Mouse (Mus musculus) forebrain, postnatal 0 days (tissue): ENCODE data around the gene Thsd4. TPM values are rescaled to one million over a fixed set of nuclear protein-coding genes. Genes with fewer than 3 reads are reported as not detected.

Source experiments
- ATAC-seq: fragments of 200-750 bp; cut with Nextera tagmentation; 2 replicates; pipeline ENCODE4 v1.8.0; 2017; ENCODE audit warnings: mild to moderate bottlenecking, moderate library complexity
- DNase-seq: peaks from one replicate; pipeline ENCODE4 v3.0.0-alpha.2; 2015
- H3K27ac ChIP-seq: fragments of 300-500 bp; sonication (generic); 2 replicates; pipeline ENCODE4 v1.5.1; 2014; ENCODE audit warnings: low read depth, mild to moderate bottlenecking, antibody characterized with exemption, low read length, moderate library complexity, mixed read lengths
- H3K27me3 ChIP-seq: fragments of 300-500 bp; sonication (generic); 2 replicates; pipeline ENCODE4 v1.6.1; 2014; ENCODE audit warnings: mild to moderate bottlenecking, low read length, mixed read lengths; ENCODE audit not compliant: insufficient read depth
- H3K36me3 ChIP-seq: fragments of 300-500 bp; sonication (generic); 2 replicates; pipeline ENCODE4 v1.6.1; 2014; ENCODE audit warnings: mild to moderate bottlenecking, moderate library complexity; ENCODE audit not compliant: insufficient read depth
- H3K4me1 ChIP-seq: fragments of 300-500 bp; sonication (generic); 2 replicates; pipeline ENCODE4 v1.6.1; 2014; ENCODE audit warnings: antibody characterized with exemption; ENCODE audit not compliant: insufficient read depth
- H3K4me2 ChIP-seq: fragments of 300-500 bp; sonication (generic); 2 replicates; pipeline ENCODE4 v1.6.1; 2014; ENCODE audit warnings: low read depth, mild to moderate bottlenecking, moderate library complexity
- H3K4me3 ChIP-seq: fragments of 300-500 bp; sonication (generic); 2 replicates; pipeline ENCODE4 v1.5.1; 2014; ENCODE audit warnings: low read depth, low read length, mixed read lengths
- H3K9ac ChIP-seq: fragments of 300-500 bp; sonication (generic); 2 replicates; pipeline ENCODE4 v1.6.1; 2014; ENCODE audit warnings: mild to moderate bottlenecking
- H3K9me3 ChIP-seq: fragments of 300-500 bp; sonication (generic); 2 replicates; pipeline ENCODE4 v1.6.1; 2016; ENCODE audit warnings: low read length
- CTCF ChIP-seq: sonication (generic); IDR thresholded peaks from 2 replicates; pipeline ENCODE4 v1.5.1; 2016; ENCODE audit warnings: antibody characterized with exemption, control low read depth, low read depth
- WGBS: fragments of 180-500 bp; shearing (Covaris S2); extraction: QIAGEN DNeasy Blood & Tissue Kit; methylation state at CpG from one replicate; pipeline ENCODE4 v1.1.7; 2014; 5-methylcytosine and 5-hydroxymethylcytosine counted together
- polyA plus RNA-seq: library from polyadenylated mRNA; unstranded; fragments of >200 nt; fragmentation: Nextera tagmentation; extraction: Ambion mirVana; gene quantifications from 2 replicates; pipeline ENCODE4 v1.2.1, GENCODE M21; 2015
- total RNA-seq: library from RNA; depleted of rRNA; stranded (reverse); fragments of >200 nt; gene quantifications from 2 replicates; pipeline ENCODE4 v1.2.3, GENCODE M21; 2014

The Thsd4 gene
- total and polyA plus RNA-seq, 2 experiments from 2014 or later, result 3.5 to 14.2 TPM

GRCm38 (mm10) chr9:60285047-60285462, 236.8 kb downstream of the Thsd4 start:
- peak; percentile 12; the same call in 1 of the 2 replicates for ATAC-seq
- H3K9ac ChIP-seq, result no peak overlapping the region
- H3K4me3 ChIP-seq, result no peak overlapping the region
- H3K36me3 ChIP-seq, result no peaks in the 10 kb centered on the region
- no peaks in the 10 kb centered on the region for H3K9me3 ChIP-seq
- H3K27me3 ChIP-seq, result no peaks in the 10 kb centered on the region
- no peak for TF ChIP-seq CTCF
- H3K4me2 ChIP-seq, result no peak overlapping the region
- no peak for DNase-seq
- H3K27ac ChIP-seq, result no peak overlapping the region
- no peaks in the 10 kb centered on the region for H3K4me1 ChIP-seq
- 7% methylated on average over 3 of the region's 3 CpGs for WGBS

DNA sequence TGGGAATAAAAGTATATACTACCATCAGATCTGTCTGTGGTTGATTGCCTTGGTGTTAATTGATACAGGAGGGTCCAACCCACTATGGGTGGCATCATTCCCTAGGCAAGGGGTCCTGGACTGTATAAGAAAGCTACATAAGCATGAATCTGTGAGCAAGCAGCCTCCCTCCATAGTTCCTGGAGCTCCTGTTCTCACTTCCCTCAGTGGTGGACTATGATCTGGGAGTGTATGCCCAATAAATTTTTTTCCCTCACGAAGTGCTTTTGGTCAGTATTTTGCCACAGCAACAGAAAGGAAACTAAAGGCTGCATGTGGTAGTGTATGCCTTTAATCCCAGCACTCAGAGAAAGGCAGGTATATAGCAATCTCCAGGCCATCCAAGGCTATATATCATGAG, 237.5 kb downstream of the Thsd4 start:
- Histone ChIP-seq H3K36me3 (no peaks in the 10 kb centered on the region), H3K4me1 (no peaks in the 10 kb centered on the region), H3K27ac (no peak overlapping the region), H3K4me3 (no peak overlapping the region), H3K27me3 (no peaks in the 10 kb centered on the region), H3K4me2 (no peak overlapping the region), H3K9me3 (no peaks in the 10 kb centered on the region), H3K9ac (no peak overlapping the region)
- ATAC-seq, result no peak
- WGBS, result 90% methylated on average over 1 of the region's 1 CpGs
- no peak for TF ChIP-seq CTCF
- no peak for DNase-seq

DNA sequence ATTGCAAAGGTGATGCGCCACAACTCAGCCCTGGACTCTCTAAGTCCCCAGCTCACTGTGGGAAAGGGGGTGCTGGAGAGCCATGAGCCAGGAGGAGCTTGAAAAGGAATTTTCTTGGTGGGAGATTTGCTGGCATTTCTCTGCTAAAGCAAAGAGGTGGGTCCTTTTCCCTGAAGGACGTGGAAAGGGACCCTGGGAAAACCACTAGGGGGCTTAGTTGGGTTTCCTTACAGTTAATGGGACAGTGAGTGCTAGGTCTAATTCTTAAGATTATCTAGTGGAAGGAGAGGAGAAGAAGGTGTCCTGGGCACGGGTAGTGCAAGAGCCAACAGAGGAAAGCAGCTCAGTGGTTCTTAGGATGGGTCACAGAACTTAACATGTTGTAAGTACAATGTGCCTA, 238.3 kb downstream of the Thsd4 start:
- ATAC-seq (no peak), DNase-seq (no peak)
- no peak overlapping the region for H3K4me2 ChIP-seq
- H3K36me3 ChIP-seq, result no peaks in the 10 kb centered on the region
- H3K4me3 ChIP-seq, result no peak overlapping the region
- H3K4me1 ChIP-seq, result no peaks in the 10 kb centered on the region
- no peak overlapping the region for H3K9ac ChIP-seq
- TF ChIP-seq CTCF, result peak; percentile 47
- no peak overlapping the region for H3K27ac ChIP-seq
- 65% methylated on average over 3 of the region's 3 CpGs for WGBS
- H3K9me3 ChIP-seq, result no peaks in the 10 kb centered on the region
- no peaks in the 10 kb centered on the region for H3K27me3 ChIP-seq

DNA sequence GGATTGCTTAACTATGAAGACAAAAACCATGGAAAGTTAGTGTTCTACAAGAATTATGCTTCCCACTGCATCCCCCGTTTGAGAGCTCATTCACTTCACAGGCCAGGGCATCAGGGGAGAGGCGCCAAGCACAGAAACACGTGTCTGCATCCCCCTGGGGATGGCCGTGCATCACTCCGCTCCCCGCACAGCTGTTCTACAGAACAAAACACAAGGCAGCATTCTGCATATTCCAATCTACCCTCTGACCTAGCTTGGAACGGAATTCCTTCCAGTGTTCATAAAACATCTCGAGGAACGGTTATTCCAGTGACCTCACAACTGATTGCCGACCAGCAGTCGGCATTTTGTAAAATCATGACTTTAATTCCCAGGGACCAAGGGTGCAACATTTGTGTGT, 240.6 kb downstream of the Thsd4 start:
- no peak for TF ChIP-seq CTCF
- no peak overlapping the region for H3K9ac ChIP-seq
- 65% methylated on average over 11 of the region's 11 CpGs for WGBS
- H3K36me3 ChIP-seq, result no peaks in the 10 kb centered on the region
- ATAC-seq (no peak), DNase-seq (no peak)
- H3K4me1 ChIP-seq, result no peaks in the 10 kb centered on the region
- H3K9me3 ChIP-seq, result no peaks in the 10 kb centered on the region
- no peak overlapping the region for H3K27ac ChIP-seq
- no peaks in the 10 kb centered on the region for H3K27me3 ChIP-seq
- H3K4me2 ChIP-seq, result no peak overlapping the region
- no peak overlapping the region for H3K4me3 ChIP-seq

DNA sequence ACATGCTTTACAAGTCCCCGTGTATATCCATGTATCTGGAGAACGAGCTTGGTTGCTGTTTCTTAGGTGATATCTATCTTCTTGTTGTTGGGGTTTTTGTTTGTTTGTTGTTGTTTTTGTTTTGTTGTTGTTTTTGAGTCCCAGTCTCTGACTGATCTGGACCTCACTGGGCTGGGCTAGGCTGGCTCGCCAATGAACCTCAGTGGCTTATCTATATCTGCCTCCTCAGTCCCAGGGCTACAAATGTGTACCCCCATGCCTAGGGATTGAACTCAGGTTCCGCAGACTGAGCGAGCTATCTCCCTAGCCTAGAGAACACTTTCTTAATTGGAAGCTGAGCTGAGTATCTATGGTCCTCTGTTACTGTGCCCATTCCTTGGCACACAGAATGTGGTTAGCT, 241.1 kb downstream of the Thsd4 start:
- Histone ChIP-seq H3K27ac (no peak overlapping the region), H3K4me3 (no peak overlapping the region), H3K36me3 (no peaks in the 10 kb centered on the region), H3K9me3 (no peaks in the 10 kb centered on the region), H3K4me1 (no peaks in the 10 kb centered on the region), H3K9ac (no peak overlapping the region), H3K4me2 (no peak overlapping the region), H3K27me3 (no peaks in the 10 kb centered on the region)
- 93% methylated on average over 5 of the region's 5 CpGs for WGBS
- no peak for TF ChIP-seq CTCF
- ATAC-seq (no peak), DNase-seq (no peak)

DNA sequence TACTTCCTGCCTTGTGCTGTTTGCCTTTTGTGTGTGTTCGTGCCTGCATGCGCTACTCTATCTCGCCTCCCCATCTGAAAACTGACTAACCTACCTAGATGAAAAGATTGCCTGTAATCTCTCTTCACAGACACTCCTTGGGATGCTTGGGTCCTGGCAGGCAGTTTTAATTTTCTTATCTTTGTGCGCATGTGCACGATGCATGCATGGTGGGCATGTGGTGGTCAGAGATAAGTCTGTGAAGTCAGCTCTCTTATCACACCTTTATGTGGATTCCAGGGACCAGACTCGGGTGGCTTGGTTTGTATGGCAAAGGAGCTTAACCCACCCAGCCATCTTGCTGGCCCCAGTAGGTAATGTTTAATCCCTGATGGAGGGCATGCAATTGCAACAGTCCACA, 242.3 kb downstream of the Thsd4 start:
- H3K27ac ChIP-seq, result no peak overlapping the region
- no peaks in the 10 kb centered on the region for H3K9me3 ChIP-seq
- DNase-seq (no peak), ATAC-seq (no peak)
- 88% methylated on average over 6 of the region's 6 CpGs for WGBS
- H3K27me3 ChIP-seq, result no peaks in the 10 kb centered on the region
- H3K4me1 ChIP-seq, result no peaks in the 10 kb centered on the region
- H3K9ac ChIP-seq, result no peak overlapping the region
- H3K4me2 ChIP-seq, result no peak overlapping the region
- no peak overlapping the region for H3K4me3 ChIP-seq
- no peaks in the 10 kb centered on the region for H3K36me3 ChIP-seq
- TF ChIP-seq CTCF, result no peak

- Histone ChIP-seq H3K27ac (no peak overlapping the region), H3K4me1 (no peaks in the 10 kb centered on the region), H3K36me3 (no peaks in the 10 kb centered on the region), H3K9ac (no peak overlapping the region), H3K4me3 (no peak overlapping the region), H3K4me2 (no peak overlapping the region), H3K27me3 (no peaks in the 10 kb centered on the region), H3K9me3 (no peaks in the 10 kb centered on the region)
- ATAC-seq, result peak; percentile 51
- DNase-seq, result peak; percentile 68
- WGBS, result 32% methylated on average over 5 of the region's 5 CpGs
- peak; percentile 69 for TF ChIP-seq CTCF
Measured at GRCm38 (mm10) chr9:60276351-60276750, 245.5 kb downstream of the Thsd4 start.
